Mouse (Mus musculus) WW6 (cell line): ENCODE data around the gene Rbfox1.

Experiments used
- DNase-seq: peaks from one replicate; pipeline ENCODE4 v3.0.0-alpha.2; 2013; ENCODE audit warnings: low read depth, low spot score

The Rbfox1 gene

DNA sequence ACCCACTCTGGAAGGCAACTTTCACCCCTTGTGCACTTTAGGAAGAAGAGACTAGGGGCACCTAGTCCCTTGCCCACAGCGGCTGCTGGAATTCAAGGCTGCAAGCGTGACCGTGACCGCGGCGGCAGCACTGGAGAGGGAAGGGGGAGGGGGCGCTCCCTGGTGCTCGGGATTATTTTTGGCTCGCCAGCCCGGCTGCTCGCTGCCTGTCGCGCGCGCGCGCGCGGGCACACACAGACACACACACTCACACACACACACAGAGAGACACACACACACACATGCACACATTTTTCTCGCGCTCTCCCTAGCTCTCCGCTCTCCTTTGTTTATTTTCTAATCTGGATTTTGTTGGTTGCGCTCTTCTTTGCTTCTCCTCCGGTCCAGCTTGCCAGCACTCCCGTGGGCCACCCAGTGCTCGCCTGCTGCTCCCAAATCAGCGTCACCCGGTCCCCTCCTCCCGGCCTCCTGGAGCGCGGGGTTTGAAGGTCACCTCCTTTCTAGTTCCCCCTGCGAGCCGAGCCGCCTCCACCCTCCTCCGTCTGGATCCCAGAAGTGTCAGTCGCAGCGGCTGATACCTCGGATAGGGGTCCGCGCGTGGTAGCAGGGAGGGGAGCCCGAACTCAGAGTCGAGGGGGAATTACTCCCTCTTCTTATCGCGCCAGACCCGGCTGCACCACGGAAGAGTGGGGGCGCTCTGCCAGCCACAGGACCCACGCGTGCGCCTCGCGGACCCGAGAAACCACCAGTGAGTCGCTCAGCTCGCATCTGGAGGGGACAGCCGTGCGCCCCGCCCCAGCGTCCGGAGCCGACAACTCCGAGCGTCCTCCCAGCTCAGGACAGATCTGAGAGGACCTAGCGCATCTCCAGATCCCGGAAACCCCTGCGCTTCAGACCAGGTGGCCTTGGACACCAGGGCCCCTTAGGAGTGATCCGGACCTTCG, at the start of gene Rbfox1:
Gene Rbfox1, plus strand, starts transcription at position 610 of the 944 bp plus-strand sequence.
- DNase-seq: no peak

- no peak for DNase-seq
These were observed 48.4 kb upstream of the Rbfox1 start for GRCm38 (mm10) chr16:5836744-5837143.

DNA sequence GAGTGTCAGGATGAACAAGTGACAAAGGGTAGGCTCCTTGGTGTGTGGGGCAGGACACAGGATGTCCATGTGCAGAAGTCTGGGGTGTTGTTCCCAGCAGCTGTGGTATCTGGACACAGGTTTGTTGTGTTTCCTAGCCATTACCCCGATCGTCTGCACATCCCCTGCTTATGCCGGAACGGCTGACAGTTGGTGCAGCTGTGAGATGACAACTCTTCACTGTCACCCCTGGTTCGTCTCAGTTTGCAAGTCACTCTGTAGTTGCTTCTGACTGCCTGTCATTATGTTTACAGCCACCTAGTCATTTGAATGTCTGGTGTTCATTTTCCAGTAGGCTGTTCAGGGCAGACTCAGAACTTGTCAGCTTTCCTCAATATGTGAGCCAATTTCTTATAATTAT, 44.0 kb upstream of the Rbfox1 start:
- no peak for DNase-seq

DNA sequence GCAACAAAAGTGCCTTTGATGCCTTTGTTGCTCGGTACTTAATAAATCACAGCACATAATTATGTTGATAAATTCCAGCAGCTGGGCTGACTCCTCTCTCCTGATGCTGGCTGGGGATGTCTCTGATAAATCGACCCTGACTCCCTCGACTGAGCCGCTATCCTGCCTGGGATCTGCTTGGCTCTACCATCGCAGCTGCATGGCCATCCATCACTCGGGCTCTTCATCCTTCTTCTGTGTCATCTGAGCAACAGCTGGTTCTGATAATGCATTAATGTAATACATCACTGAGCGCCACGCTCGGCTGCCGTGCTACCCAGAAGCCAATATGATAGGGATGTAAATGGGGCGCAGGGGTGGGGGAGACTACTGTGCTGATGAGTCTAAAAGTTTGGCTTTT, 39.5 kb upstream of the Rbfox1 start:
- no peak for DNase-seq

DNA sequence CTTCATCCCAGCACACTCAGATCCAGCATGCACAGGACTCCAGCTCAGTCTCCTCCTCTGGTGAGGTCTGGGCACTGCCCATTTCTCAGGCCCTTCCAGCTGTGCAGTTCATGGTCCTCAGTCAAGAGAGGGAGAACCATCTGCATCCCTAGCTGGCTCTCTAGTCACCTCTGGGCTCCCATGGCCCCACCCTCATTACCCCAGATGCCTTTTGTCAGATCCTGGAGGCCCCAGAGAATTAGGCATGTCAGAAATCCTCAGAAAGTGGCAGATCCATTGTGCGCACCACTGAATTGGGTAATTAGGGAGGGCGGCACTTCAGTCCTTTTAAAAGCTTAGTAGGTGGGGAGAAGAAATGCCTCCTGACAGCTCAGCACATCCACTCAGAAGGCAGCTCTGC, 32.1 kb upstream of the Rbfox1 start:
- DNase-seq: no peak

- DNase-seq: no peak
These were observed 20.8 kb upstream of the Rbfox1 start for GRCm38 (mm10) chr16:5864350-5864749.

DNA sequence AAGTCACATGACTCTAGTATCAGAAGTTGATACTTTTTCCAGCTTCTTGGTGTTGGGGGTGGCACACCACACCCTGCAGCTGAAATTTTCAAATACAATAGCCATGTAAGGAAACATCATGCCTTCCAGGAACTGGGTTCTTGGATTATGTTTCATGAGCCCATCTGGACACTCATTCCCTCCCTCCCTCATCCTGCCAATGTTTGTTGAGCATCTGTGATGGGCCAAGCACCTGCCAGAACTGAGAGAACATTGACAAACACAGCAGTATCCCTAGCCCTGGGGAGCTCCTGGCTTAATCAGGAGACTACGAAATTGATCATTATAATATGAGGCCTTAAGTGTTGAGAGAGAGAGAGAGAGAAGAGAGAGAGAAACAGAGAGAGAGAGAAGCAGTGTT, 18.2 kb upstream of the Rbfox1 start:
- no peak for DNase-seq

DNA sequence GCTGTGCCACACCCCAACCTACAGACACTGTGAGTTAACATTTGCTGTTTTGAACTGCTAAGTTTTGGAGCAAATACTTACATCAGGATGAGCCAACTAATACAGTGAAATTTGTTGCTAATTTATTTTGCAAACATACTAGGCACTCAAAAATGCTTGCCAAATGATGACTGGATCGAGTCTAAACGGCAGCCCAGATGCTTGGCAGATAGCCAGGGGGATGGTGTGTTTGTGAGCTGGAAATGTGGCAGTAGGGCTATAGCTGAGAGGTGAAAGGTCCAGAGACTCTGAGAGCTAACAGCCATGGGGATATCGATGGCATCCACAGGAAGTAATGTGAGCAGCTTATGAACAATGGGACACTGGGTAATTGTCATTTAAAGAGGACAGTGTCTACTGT, 14.8 kb upstream of the Rbfox1 start:
- DNase-seq: no peak

DNA sequence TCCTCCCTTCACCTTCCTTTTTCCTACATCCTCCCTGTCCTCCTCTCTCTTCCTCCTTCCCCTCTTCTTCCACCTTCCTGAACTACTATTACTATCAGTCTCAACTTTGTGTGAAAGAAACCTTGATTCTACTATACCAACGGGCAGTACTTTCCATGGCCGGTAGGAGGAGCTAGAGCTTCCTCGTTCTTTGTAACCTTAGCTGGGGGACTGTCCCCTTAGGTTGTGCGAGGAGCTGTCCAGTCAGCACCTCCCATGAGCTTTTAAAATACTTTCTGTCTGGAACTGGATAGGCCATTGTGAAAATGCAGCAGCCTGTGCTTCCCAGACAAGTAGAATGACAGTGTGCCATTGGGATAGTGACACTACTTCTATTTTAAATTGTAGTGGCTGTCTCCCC, 3.3 kb upstream of the Rbfox1 start:
- DNase-seq: peak; percentile 55

DNA sequence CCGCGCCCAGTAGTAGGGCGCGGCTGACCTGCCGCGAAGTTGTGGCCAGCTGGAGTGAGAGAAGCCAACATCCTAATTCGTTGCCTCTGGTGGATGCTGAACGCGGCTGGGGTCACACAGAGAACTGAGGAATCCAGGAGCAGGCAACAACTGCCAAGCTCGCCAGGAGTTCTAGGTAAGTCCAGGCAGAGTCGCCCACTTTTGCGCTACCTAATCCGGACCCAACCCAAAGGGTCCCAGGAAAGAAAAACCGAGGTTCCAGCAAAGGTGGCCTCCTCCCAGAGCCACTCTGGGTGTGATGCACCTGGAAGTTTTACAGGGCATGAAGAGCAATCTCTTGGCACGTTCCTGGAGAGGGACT, 515 bp downstream of the Rbfox1 start:
- DNase-seq: no peak

DNA sequence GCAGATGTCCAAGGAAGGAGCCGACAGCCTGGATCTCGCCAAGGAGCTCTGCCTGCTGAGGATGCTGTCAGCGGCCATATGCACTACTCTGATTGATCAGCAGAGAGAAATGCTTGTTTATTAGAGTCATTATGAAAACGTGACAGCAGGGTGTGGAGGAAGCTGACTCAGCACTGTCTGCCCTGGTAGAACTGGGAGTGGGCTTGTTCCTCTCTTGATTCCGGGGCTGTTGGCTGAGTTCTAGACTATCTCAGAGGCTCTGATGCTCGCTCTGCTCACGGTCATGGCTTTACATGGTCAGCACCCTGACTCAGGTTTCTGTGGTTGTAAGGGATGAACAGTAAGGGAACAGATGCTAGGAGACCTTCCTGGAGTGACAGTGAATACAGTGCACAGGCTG, 10.4 kb downstream of the Rbfox1 start:
- no peak for DNase-seq

- DNase-seq: no peak
These were observed 13.2 kb downstream of the Rbfox1 start for GRCm38 (mm10) chr16:5898330-5898729.

DNA sequence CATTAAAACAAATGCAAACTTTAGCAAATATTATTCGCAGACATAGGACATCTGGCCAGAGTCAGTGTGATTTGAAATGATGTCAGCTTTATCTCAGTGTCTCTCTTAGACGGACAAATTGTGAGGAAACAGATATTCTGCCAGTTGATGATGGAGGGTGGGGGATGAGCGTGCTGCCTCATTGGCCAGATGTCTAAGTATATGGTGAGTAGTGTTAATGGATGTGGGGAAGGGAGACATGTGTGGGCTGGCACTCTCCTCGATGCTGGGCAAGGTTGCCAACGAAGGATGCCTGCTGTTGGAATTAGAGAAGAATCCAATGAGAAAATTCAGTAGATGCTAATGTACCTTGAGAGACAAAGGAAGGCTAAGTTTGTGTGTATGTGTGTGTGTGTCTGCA, 25.6 kb downstream of the Rbfox1 start:
- no peak for DNase-seq

- DNase-seq: no peak
These were observed 26.7 kb downstream of the Rbfox1 start for GRCm38 (mm10) chr16:5911880-5912327.

DNA sequence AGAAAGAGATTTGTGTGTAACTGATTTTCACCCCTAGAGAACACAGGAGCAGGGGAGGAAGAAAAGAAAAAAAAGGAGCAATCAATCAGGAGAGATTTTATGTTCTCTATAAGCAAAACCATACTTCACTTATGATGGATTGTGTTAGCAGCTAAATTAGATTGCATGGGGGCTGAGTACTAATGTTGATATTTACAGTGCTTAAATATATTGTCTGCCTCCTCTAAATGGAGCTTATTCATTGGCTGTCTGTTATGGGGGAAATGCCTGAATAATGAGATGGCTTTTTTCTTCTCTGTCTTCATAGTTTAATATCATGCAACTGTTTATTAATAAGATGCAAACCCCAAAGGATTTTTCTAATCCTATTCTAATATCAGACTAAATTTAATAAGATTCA, 32.8 kb downstream of the Rbfox1 start:
- DNase-seq: no peak

GRCm38 (mm10) chr16:5926986-5927385, 41.8 kb downstream of the Rbfox1 start:
- DNase-seq: no peak

DNA sequence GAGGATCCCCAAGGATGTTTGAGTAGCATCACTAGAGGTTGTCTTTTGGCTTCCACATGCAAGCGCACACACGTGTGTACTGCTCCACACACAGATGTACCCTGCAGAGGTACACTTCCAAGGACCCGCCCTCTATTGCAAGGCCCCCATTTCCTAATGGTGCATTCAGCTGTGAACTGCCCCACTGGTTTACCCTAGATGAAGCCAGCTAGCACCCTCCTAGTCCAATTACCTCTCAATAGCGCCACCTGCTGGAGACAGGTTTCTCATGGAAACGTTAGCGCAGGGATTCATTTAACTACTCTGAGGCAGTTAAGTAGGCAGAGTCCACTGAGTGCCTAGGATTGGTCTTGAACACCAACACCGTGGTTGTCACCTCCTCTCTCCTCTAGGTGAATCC, 46.5 kb downstream of the Rbfox1 start:
- DNase-seq: peak; percentile 33

GRCm38 (mm10) chr16:5940016-5940415, 54.9 kb downstream of the Rbfox1 start:
- no peak for DNase-seq

GRCm38 (mm10) chr16:5945682-5946081, 60.5 kb downstream of the Rbfox1 start:
- DNase-seq: no peak

GRCm38 (mm10) chr16:5953106-5953505, 68.0 kb downstream of the Rbfox1 start:
- DNase-seq: no peak

- DNase-seq: no peak
These were observed 72.3 kb downstream of the Rbfox1 start for GRCm38 (mm10) chr16:5957418-5957817.

DNA sequence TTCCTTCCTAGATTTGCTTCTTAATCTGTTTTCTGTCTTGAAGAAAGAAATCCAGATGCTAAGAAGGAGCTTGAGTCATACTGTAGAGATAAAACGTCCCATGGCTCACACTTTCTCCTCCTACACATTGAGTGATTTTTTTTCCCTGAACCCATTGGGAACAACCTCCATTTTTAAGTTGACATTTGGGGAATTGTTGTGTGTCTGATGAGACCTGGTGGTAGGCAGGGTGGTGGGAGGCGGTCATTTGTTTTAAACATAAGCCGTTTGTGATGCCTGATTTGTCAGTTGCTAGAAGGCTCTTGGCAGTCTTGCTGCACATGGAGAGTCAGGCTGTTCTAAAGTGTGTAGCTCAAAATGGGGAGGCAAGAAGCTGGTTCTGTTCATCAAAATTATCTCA, 76.6 kb downstream of the Rbfox1 start:
- no peak for DNase-seq

DNA sequence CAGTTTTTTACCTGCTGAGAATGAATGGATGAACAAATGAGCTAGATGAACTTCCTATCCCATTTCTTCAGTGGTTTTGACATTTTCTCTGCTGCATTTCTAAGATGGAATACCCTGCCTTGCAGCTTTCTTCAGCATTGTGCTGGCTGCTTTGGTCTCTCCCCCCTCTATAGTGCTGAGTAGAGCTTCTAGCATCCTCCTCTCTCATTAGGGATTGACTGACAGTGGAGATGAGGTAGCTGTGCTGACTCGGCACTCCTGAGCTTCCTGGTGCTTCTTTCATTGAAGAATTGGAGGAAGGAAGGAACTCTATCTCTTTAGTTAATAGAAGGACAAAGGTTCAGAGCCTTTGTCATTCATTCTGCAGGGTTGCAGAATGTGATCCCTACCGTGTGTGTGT, 89.0 kb downstream of the Rbfox1 start:
- no peak for DNase-seq
